Mouse (Mus musculus) G1E-ER4 (cell line): ENCODE measurements around the gene Aup1. TPM values are rescaled to one million over a fixed set of nuclear protein-coding genes. Genes with fewer than 3 reads are reported as not detected.

Experiments
- GATA1 ChIP-seq: IDR thresholded peaks from one replicate; pipeline ENCODE4 v1.8.0; 2012; ENCODE audit warnings: low read length, inconsistent platforms
- polyA plus RNA-seq: library from polyadenylated mRNA; stranded (reverse); fragments of >175 nt; gene quantifications from 2 replicates; pipeline ENCODE4 v1.2.3, GENCODE M21; 2012

Aup1 gene
- polyA plus RNA-seq, 1 experiment = 1,196 TPM

GRCm38 (mm10) chr6:83023008-83023407 is 31.3 kb upstream of the Aup1 start:
- no peak for TF ChIP-seq GATA1

- TF ChIP-seq GATA1 = no peak
Observed at GRCm38 (mm10) chr6:83023786-83024185, 30.5 kb upstream of the Aup1 start.

- no peak for TF ChIP-seq GATA1
Observed at GRCm38 (mm10) chr6:83024421-83024820, 29.9 kb upstream of the Aup1 start.

- no peak for TF ChIP-seq GATA1
Observed at GRCm38 (mm10) chr6:83025221-83025620, 29.1 kb upstream of the Aup1 start.

- TF ChIP-seq GATA1 = no peak
Observed at GRCm38 (mm10) chr6:83027293-83027692, 27.0 kb upstream of the Aup1 start.

DNA sequence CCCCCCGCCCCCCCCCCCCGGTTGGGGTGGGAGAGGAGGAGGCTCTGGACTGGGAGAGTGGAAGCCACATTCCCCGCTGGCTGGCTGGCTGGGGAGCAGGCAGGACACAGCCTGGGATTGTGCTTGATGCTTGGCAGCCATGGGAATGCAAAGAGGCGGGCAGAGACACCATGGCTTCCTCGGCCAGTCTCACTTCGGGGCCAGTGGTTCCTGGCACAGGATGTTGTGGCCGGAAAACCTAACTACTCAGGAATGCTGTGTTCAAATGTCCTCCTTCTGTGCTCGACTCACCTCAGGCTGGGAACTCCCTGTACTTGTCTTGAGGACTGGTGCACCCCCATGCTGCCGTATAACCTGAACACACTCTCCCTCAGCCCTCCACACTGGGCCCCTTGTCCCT is 26.6 kb upstream of the Aup1 start:
- no peak for TF ChIP-seq GATA1

DNA sequence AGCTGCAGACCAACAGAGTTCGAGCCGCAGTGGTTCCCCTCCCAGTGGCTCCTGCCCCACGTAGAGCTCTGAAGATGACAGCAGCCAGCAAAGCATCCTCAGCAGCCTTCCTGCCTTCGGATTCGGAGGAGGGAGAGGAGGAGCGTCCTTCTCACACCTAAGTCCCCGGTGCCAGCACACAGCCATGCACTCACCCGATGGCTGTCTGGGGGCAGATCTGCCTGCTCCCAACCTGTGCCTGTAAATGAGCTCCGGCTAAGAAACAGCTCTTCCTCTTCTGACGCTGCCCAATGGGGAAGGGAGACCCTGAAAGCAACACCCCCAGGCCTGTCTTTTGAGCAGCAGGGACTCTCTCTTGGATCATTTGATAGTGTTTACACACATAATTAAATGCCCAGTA is 24.5 kb upstream of the Aup1 start:
- TF ChIP-seq GATA1 = no peak

GRCm38 (mm10) chr6:83031111-83031510 is 23.2 kb upstream of the Aup1 start:
- no peak for TF ChIP-seq GATA1

GRCm38 (mm10) chr6:83031921-83032590 is 22.3 kb upstream of the Aup1 start:
- TF ChIP-seq GATA1 = no peak

DNA sequence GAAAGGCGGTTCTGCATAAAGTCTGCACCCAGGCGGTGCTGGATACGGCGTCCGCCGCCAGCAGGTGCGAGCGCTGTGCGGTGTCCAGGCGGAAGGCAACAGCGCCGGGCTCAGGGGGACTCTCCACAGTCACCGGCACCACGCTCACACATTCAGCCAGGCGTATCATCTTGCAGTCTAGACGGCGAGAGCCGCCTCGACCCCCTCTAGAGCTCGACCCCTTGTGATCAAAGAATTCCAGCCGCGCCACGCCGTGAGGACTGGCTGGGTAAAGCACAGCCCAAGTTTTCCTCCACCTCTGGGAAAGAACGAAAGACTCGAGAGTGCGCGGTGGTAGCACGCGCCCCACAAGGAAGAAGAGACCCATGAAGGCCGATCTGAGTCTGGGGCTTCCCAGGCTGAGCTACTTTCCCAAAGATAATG is 21.5 kb upstream of the Aup1 start:
- no peak for TF ChIP-seq GATA1

DNA sequence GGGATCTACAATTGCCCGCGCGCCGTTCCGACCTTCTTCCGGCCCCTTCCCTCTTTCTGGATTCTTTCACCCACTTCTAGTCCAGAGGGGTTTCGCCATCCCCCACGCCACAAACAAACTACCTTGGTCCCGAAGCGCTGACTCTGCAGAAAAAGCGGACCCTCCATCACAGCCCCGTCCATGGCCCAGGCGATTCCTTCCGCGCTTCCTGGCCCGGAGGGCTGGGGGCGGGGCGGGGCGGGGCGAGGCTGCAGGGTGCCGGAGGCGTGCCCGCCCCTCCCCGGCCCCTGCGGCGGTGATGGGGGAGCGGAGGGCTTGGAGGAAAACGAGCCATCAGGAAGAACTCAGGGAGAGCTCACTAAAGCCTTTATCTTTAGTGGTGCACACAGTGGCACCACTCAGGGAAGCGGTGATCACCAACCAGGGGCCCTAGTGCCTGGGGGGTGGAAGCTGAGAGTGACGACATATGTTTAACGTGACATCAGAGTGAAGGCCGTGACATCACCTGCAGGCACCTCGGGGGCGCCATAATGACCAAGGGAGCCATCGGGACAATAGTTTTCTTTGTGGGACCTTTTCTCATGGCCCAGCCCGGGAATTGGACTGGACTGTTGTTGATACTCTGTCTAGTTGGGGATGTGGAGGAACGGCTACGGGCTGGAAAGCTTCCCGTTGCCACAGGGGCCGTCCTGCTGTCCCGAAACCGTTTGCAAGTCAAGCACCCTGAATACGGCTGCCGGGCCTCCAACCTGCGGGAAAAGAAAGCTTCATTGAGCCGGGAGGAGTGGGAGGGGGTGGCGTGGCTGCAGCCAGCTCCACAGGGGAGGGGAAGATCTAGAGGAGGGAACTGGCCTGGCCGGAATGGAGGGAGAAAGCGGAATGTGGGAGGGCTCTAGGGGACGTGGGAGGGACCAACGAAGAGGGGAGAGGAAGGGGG is 20.8 kb upstream of the Aup1 start, which contains the start of the genes Dok1 and Loxl3:
Gene Dok1 (minus strand): TSS at position 223 of the 937 bp plus-strand sequence.
Gene Loxl3 (plus strand): TSS at position 925 of the 937 bp plus-strand sequence.
- TF ChIP-seq GATA1 = no peak

GRCm38 (mm10) chr6:83034463-83035055 is 19.8 kb upstream of the Aup1 start:
- TF ChIP-seq GATA1 = no peak

DNA sequence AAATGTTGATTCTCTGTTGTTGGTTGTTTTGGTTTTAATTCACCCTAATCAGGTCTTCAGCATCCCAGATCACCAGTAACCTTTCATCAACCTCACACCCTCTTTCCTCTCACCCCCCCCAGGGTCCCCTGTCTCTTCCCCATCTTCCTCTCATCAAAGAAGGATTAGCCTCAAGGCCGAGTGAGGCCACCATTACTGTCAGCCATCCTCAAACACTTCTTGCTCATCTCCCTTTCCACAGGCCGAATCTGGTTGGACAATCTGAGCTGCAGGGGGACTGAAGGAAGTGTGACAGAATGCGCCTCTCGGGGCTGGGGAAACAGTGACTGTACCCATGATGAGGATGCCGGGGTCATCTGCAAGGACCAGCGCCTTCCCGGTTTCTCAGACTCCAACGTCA is 17.1 kb upstream of the Aup1 start:
- TF ChIP-seq GATA1 = no peak

GRCm38 (mm10) chr6:83038496-83039012 is 15.8 kb upstream of the Aup1 start:
- TF ChIP-seq GATA1 = no peak

- TF ChIP-seq GATA1 = no peak
Observed at GRCm38 (mm10) chr6:83040601-83041000, 13.7 kb upstream of the Aup1 start.

DNA sequence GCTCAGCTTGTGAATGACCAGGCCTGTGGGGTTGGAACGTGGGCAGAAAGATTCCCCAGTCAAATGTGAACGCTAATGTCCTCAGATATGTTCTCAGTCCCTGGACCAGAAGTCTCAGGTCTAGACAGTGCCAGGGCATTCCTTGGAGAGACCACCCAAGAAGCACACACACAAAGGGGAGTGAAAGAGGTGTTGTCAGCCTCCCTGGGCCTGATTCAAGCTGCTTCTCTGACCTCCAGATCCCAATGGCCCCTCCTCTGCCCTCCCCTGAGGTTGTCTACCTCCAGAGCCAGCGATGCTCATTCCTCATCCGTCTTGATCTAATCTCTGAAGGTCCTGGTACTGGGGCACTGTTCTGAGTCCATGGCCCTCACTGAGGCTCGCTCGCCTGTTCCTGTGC is 10.8 kb upstream of the Aup1 start:
- no peak for TF ChIP-seq GATA1
